Mouse (Mus musculus) ES-Bruce4 (cell line): ENCODE measurements around the gene Aspg.

ENCODE experiments used
- CTCF ChIP-seq: IDR thresholded peaks from one replicate; pipeline ENCODE4 v1.8.1; 2011; ENCODE audit warnings: low read depth, low read length
- EP300 ChIP-seq: IDR thresholded peaks from 2 replicates; pipeline ENCODE4 v1.6.1; 2011; ENCODE audit warnings: low read depth, low read length; ENCODE audit not compliant: insufficient read depth
- POLR2A ChIP-seq: IDR thresholded peaks from one replicate; pipeline ENCODE4 v1.8.1; 2011; ENCODE audit warnings: low read length; ENCODE audit not compliant: insufficient read depth

GRCm38 (mm10) chr12:112147365-112147764 lies 40.9 kb downstream of the Aspg start:
- TF ChIP-seq CTCF (no peak), POLR2A (no peak), EP300 (no peak)
